Mouse (Mus musculus) NIH3T3 (cell line): ENCODE measurements at regions not wholly inside any gene's neighbourhood (a gene's known extent, or its start where the extent isn't known, plus 50 kb on each side); places are given as distances from the start of the nearest gene placed in this dataset.

Experiments used
- DNase-seq: peaks from one replicate; pipeline ENCODE4 v3.0.0-alpha.2; 2012; ENCODE audit warnings: low read depth

DNA sequence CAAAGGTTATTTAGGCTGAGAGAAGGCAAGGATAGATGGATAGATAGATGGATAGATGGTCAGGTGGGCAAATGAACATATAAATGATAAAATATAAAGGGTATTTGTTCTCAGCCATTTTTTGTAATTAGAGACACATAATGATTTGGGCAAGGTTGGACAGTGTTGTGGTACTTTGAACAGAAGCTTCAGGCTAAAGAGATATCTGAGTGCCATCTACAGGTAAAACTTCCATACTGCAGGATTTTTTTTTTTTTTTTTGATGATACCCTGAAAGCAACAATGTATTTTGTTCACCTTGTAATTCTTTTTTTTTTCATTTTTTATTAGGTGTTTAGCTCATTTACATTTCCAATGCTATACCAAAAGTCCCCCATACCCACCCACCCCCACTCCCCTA lies 110.1 kb upstream of the Trabd2b start:
- peak; percentile 71 for DNase-seq

GRCm38 (mm10) chr4:114298517-114298916 lies 108.0 kb upstream of the Trabd2b start:
- peak; percentile 79 for DNase-seq

GRCm38 (mm10) chr4:114300390-114301012 lies 106.0 kb upstream of the Trabd2b start:
- DNase-seq: peak; percentile 90

- DNase-seq: no peak
Measured at GRCm38 (mm10) chr4:114304654-114305053, 101.9 kb upstream of the Trabd2b start.

GRCm38 (mm10) chr4:114307491-114307890 lies 99.0 kb upstream of the Trabd2b start:
- DNase-seq: peak; percentile 40

DNA sequence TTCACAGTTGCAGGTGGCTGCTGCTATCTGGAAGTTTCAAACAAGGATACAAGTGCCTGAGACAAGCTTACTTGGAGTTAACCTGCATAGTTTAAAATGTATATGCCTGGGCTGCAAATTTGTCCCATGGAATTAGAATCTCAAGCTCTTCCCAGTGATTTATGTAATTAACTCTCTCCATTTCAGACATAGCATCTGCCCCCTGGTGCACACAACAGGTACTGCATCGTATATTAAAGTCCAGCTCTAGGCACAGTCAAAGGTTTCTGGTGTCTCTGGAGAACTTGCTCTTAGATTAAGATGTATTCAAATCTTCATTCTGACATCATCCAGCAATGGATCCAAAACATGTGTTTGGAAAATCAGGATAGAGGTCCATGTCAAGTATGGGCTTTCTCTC lies 98.0 kb upstream of the Trabd2b start:
- DNase-seq: peak; percentile 62

- DNase-seq: peak; percentile 61
Measured at GRCm38 (mm10) chr4:114315051-114315450, 91.5 kb upstream of the Trabd2b start.

- peak; percentile 70 for DNase-seq
Measured at GRCm38 (mm10) chr4:114315556-114315955, 91.0 kb upstream of the Trabd2b start.

- no peak for DNase-seq
Measured at GRCm38 (mm10) chr4:114317076-114317475, 89.4 kb upstream of the Trabd2b start.

- DNase-seq: no peak
Measured at GRCm38 (mm10) chr4:114320076-114320475, 86.4 kb upstream of the Trabd2b start.

GRCm38 (mm10) chr4:114321516-114322339 lies 84.8 kb upstream of the Trabd2b start:
- peak; percentile 40 for DNase-seq

- DNase-seq: no peak
Measured at GRCm38 (mm10) chr4:114329978-114330377, 76.5 kb upstream of the Trabd2b start.

DNA sequence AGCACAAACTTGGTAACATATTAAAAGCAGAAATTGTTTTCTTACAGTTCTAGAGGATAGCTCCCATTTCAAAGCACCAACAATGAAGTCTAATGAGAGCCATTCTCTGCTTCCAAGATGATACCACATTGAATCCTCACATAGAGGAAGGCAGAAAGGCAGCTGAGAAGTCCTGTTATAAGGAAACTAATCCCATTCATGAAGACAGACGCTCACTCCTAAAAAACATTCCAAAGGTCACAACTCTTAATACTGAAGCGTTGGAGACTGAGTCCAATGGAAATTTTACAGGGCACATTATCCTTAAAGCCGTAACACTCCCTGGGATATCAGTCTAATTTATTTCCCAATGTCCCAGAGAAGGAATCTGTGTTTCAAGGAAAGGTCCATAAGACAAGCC lies 75.4 kb upstream of the Trabd2b start:
- no peak for DNase-seq

GRCm38 (mm10) chr4:114334850-114335249 lies 71.7 kb upstream of the Trabd2b start:
- DNase-seq: no peak

- peak; percentile 37 for DNase-seq
Measured at GRCm38 (mm10) chr4:114336029-114336746, 70.3 kb upstream of the Trabd2b start.

- DNase-seq: peak; percentile 70
Measured at GRCm38 (mm10) chr4:114336747-114337090, 69.8 kb upstream of the Trabd2b start.

GRCm38 (mm10) chr4:114339793-114340192 lies 66.7 kb upstream of the Trabd2b start:
- no peak for DNase-seq

DNA sequence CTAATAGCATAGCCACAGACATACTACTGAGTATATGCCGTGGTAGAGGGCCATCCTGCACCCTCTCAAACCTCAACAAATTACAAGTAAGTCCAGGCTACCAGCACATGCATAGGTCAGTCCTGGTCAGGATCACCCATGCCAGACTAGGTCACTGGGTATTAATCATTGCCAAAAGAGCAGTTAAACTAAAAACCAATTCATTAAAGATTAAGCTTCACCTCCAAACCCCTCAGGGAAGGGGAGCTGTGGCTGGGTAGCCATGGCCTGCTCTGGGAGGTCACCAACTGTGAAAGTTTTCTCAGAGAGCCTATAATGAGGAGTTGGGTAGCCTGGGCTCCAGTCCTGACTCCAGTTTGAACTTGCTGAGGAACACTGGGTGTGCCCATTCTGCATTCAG lies 61.4 kb upstream of the Trabd2b start:
- DNase-seq: no peak

DNA sequence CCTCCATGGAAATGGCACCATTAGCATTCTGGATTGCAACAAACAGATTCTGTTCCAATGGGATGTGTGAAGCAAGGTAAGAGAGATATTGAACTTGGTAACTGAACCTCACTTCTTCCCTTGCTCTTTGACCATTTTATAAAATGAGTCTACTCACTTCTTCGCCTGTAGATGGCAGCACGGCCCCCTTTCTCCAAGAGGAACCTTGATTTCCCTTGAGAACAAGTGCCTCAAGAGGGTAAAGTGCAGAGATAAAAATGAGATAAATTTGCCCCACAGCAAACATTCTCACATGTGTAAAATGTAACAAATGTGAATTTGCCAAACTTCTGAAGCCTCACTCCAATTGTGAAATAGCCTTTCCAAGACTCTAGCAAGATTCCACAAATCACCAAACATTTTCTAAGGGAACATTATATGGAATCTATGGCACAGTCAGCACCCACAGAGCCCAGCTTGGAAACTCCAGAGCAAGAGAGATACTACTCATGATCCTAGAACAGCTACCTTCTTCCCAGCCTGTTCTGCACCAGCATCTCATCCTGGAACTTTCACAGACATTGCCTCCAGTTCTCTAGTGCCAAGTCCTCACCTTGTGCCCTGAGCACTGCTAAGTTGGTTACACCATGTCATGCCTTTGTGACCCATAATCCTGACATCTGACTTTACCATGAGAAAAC lies 60.3 kb upstream of the Trabd2b start:
- DNase-seq: peak; percentile 84

- DNase-seq: no peak
Measured at GRCm38 (mm10) chr4:114346884-114347283, 59.6 kb upstream of the Trabd2b start.

- no peak for DNase-seq
Measured at GRCm38 (mm10) chr4:114349601-114350000, 56.9 kb upstream of the Trabd2b start.

DNA sequence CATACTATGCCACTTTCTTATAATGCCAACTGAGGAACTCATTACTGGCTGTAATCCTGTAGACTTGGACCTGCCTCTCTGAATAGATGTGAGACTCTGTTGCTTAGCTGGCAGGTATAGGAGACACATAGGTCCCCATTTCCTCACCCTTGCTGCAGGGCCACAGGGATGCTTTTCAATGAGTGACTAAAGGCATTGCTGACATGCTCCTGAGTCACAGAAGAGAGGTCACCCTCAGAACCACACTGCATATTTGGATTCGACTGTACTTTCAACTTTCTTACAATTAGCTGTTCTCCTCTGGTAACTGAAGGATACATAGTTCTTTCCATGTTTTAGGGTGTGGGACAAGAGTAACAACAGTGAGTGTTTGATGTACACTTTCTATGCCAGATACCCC lies 55.2 kb upstream of the Trabd2b start:
- DNase-seq: peak; percentile 50
